Mouse (Mus musculus) CH12.LX (cell line): Measurements from ENCODE around the gene Stbd1. TPM values are rescaled to one million over a fixed set of nuclear protein-coding genes. Genes with fewer than 3 reads are reported as not detected.

ENCODE experiments used
- DNase-seq: peaks from one replicate; pipeline ENCODE4 v3.0.0-alpha.2; 2013; ENCODE audit errors: extremely low read depth
- H3K27ac ChIP-seq: 2 replicates; pipeline ENCODE4 v1.5.1; 2012; ENCODE audit warnings: low read depth, mild to moderate bottlenecking, control low read depth, moderate library complexity; ENCODE audit not compliant: insufficient read depth
- H3K27me3 ChIP-seq: replicated peaks from 2 replicates; pipeline ENCODE3; 2012; ENCODE audit warnings: inconsistent platforms
- H3K36me3 ChIP-seq, 2 experiments: replicated peaks in 1 of 2; 2 replicates each; pipeline versions ENCODE3 to v1.6.1; 2012; ENCODE audit warnings: inconsistent platforms in 1 of 2, low read length in 1 of 2, mild to moderate bottlenecking in 1 of 2, mixed read lengths in 1 of 2, moderate library complexity in 1 of 2; ENCODE audit not compliant: control insufficient read depth in 1 of 2, insufficient read depth in 1 of 2
- H3K4me1 ChIP-seq, 2 experiments: 2 replicates each; pipeline ENCODE4 v1.6.1; 2012; ENCODE audit warnings: inconsistent platforms in 1 of 2, moderate library complexity in 1 of 2; ENCODE audit not compliant: insufficient read depth in 2 of 2, control insufficient read depth in 1 of 2
- H3K4me2 ChIP-seq: 2 replicates; pipeline ENCODE4 v1.6.1; 2012; ENCODE audit warnings: low read depth, mild to moderate bottlenecking, control low read depth; ENCODE audit not compliant: poor library complexity, insufficient read depth, severe bottlenecking
- H3K4me3 ChIP-seq, 3 experiments: fragments of 150-350 bp in 1 of 3; sonication (generic) in 1 of 3; replicated peaks in 1 of 3; 2 replicates each; pipeline versions ENCODE3 to v1.5.1; 2011 to 2012; ENCODE audit warnings: low read depth in 2 of 3, low read length in 2 of 3, mild to moderate bottlenecking in 2 of 3, moderate library complexity in 2 of 3, control low read depth in 1 of 3, improper control_type of control experiment in 1 of 3, inconsistent platforms in 1 of 3, mixed read lengths in 1 of 3; ENCODE audit not compliant: poor library complexity in 1 of 3
- H3K79me2 ChIP-seq: replicated peaks from 2 replicates; pipeline ENCODE4 v1.6.1; 2012; ENCODE audit warnings: mild to moderate bottlenecking, moderate library complexity; ENCODE audit not compliant: control insufficient read depth, poor library complexity, insufficient read depth, severe bottlenecking; ENCODE audit errors: extremely low read depth
- H3K9ac ChIP-seq: 2 replicates; pipeline ENCODE4 v1.6.1; 2012; ENCODE audit warnings: low read depth, mild to moderate bottlenecking, control low read depth, moderate library complexity; ENCODE audit not compliant: insufficient read depth
- H3K9me3 ChIP-seq: replicated peaks from 2 replicates; pipeline ENCODE3; 2012; ENCODE audit warnings: low read length, inconsistent platforms, mixed read lengths
- CTCF ChIP-seq, 2 experiments: IDR thresholded peaks in 1 of 2; conservative IDR thresholded peaks in 1 of 2; 2 replicates each; pipeline ENCODE4 v1.5.1; 2011 to 2012; ENCODE audit warnings: low read depth in 2 of 2, low read length in 2 of 2, improper control_type of control experiment in 1 of 2, inconsistent platforms in 1 of 2, mild to moderate bottlenecking in 1 of 2, moderate library complexity in 1 of 2
- E2F4 ChIP-seq: IDR thresholded peaks from 2 replicates; pipeline ENCODE4 v1.6.1; 2011; ENCODE audit warnings: low read depth, low read length, improper control_type of control experiment; ENCODE audit not compliant: insufficient replicate concordance
- IRF4 ChIP-seq: IDR thresholded peaks from 2 replicates; pipeline ENCODE4 v1.6.1; 2014; ENCODE audit warnings: low read depth, mild to moderate bottlenecking, inconsistent platforms, low read length, improper control_type of control experiment
- KAT2A ChIP-seq: IDR thresholded peaks from 2 replicates; pipeline ENCODE4 v1.6.1; 2012; ENCODE audit warnings: low read length, improper control_type of control experiment, inconsistent platforms; ENCODE audit not compliant: insufficient replicate concordance
- MAFK ChIP-seq: IDR thresholded peaks from 2 replicates; pipeline ENCODE4 v1.6.1; 2011; ENCODE audit warnings: low read length, improper control_type of control experiment; ENCODE audit not compliant: insufficient replicate concordance
- MAX ChIP-seq: IDR thresholded peaks from 2 replicates; pipeline ENCODE4 v1.6.1; 2011; ENCODE audit warnings: low read length, improper control_type of control experiment
- MAZ ChIP-seq: IDR thresholded peaks from 2 replicates; pipeline ENCODE4 v1.6.1; 2012; ENCODE audit warnings: low read depth, mild to moderate bottlenecking, inconsistent platforms, low read length, improper control_type of control experiment, moderate library complexity
- MXI1 ChIP-seq: IDR thresholded peaks from 2 replicates; pipeline ENCODE4 v1.6.1; 2011; ENCODE audit warnings: mild to moderate bottlenecking, low read depth, low read length, improper control_type of control experiment
- NRF1 ChIP-seq: IDR thresholded peaks from 2 replicates; pipeline ENCODE4 v1.6.1; 2014; ENCODE audit warnings: low read depth, mild to moderate bottlenecking, inconsistent platforms, low read length, improper control_type of control experiment, moderate library complexity
- PAX5 ChIP-seq: IDR thresholded peaks from 2 replicates; pipeline ENCODE4 v1.6.1; 2012; ENCODE audit warnings: low read length, inconsistent platforms, mixed read lengths
- POLR2AphosphoS2 ChIP-seq: IDR thresholded peaks from 2 replicates; pipeline ENCODE4 v1.6.1; 2011; ENCODE audit warnings: low read depth, low read length, improper control_type of control experiment
- SIN3A ChIP-seq: IDR thresholded peaks from 2 replicates; pipeline ENCODE4 v1.6.1; 2012; ENCODE audit warnings: low read length, improper control_type of control experiment, inconsistent platforms
- TBP ChIP-seq: conservative IDR thresholded peaks from 2 replicates; pipeline ENCODE4 v1.6.1; 2011; ENCODE audit warnings: low read depth, low read length, improper control_type of control experiment
- USF2 ChIP-seq: conservative IDR thresholded peaks from 2 replicates; pipeline ENCODE4 v1.6.1; 2011; ENCODE audit warnings: low read depth, low read length, improper control_type of control experiment
- ZMIZ1 ChIP-seq: IDR thresholded peaks from 2 replicates; pipeline ENCODE4 v1.6.1; 2012; ENCODE audit warnings: low read depth, mild to moderate bottlenecking, inconsistent platforms, low read length, improper control_type of control experiment
- ZNF384 ChIP-seq: IDR thresholded peaks from 2 replicates; pipeline ENCODE4 v1.6.1; 2012; ENCODE audit warnings: low read depth, low read length, improper control_type of control experiment, inconsistent platforms
- dilution Hi-C: fragments of 300-500 bp; cut with MboI; formaldehyde crosslinking; loops from 2 replicates; pipeline ENCODE4 v1.14.3; 2020; ENCODE audit warnings: low sequenced_read_pairs; ENCODE audit not compliant: extremely low pct_unique_long_range_greater_than_20kb, extremely low pct_ligation_motif_present
- in situ Hi-C: fragments of 300-500 bp; cut with MboI; formaldehyde crosslinking; loops from 3 replicates; pipeline ENCODE4 v1.14.3; 2019; ENCODE audit warnings: low sequenced_read_pairs, low pct_ligation_motif_present, low pct_unique_long_range_greater_than_20kb, mixed read lengths
- polyA plus RNA-seq: library from polyadenylated mRNA; unstranded; fragments of >175 nt; gene quantifications from 2 replicates; pipeline ENCODE4 v1.2.1, GENCODE M21; 2012; ENCODE audit warnings: low read depth; ENCODE audit not compliant: insufficient read length
- total RNA-seq, 2 experiments: library from RNA; depleted of rRNA; stranded (reverse); fragments of 300-350 nt in 1 of 2; fragments of >200 nt in 1 of 2; gene quantifications; 2 replicates each; pipeline ENCODE4 v1.2.3; 2012 to 2014

Gene Stbd1
- total and polyA plus RNA-seq, 3 experiments: 0.89 to 1.3 (median 0.99) TPM

GRCm38 (mm10) chr5:92554443-92554842 lies 48.4 kb upstream of the Stbd1 start:
- H3K27me3 ChIP-seq: no peaks in the 10 kb centered on the region
- no peak for DNase-seq
- H3K9me3 ChIP-seq: no peaks in the 10 kb centered on the region
- no peak overlapping the region for H3K4me3 ChIP-seq
- dilution Hi-C loops: no loop called here
- no peak overlapping the region for H3K27ac ChIP-seq
- H3K9ac ChIP-seq: no peak overlapping the region
- H3K36me3 ChIP-seq: no peaks in the 10 kb centered on the region
- TF ChIP-seq ZMIZ1 (no peak), E2F4 (no peak), NRF1 (no peak), ZNF384 (no peak)
- H3K4me2 ChIP-seq: no peak overlapping the region
- H3K79me2 ChIP-seq: no peaks in the 10 kb centered on the region
- peaks cover 0 to 11% of the 10 kb centered on the region in 2 experiments; a peak in 2 of 4 replicates for H3K4me1 ChIP-seq
- in situ Hi-C loops: no loop called here

GRCm38 (mm10) chr5:92554891-92555511 lies 47.8 kb upstream of the Stbd1 start, which contains the start of gene Fam47e:
Gene Fam47e, plus strand, starts transcription at chr5:92555069.
- Histone ChIP-seq H3K4me3 (no peak within 1 kb of the TSS), H3K9ac (no peak within 1 kb of the TSS)
- dilution Hi-C loops: no loop called here

GRCm38 (mm10) chr5:92555905-92556304 lies 46.9 kb upstream of the Stbd1 start:
- no peak for TF ChIP-seq USF2
- TF ChIP-seq TBP: no peak
- TF ChIP-seq, all 38 proteins: peak for 0
- Histone ChIP-seq H3K4me2 (no peak overlapping the region), H3K4me1 (peaks cover 0 to 11% of the 10 kb centered on the region in 2 experiments; a peak in 2 of 4 replicates), H3K79me2 (no peaks in the 10 kb centered on the region), H3K27me3 (no peaks in the 10 kb centered on the region), H3K9me3 (no peaks in the 10 kb centered on the region), H3K27ac (no peak overlapping the region), H3K4me3 (no peak overlapping the region), H3K36me3 (no peaks in the 10 kb centered on the region), H3K9ac (no peak overlapping the region)
- dilution Hi-C loops: no loop called here
- no peak for DNase-seq
- in situ Hi-C loops: no loop called here

More at GRCm38 (mm10) chr5:92554891-92555511, 47.8 kb upstream of the Stbd1 start, which contains the start of gene Fam47e:
- no peak within 1 kb of the TSS for H3K4me2 ChIP-seq
- TF ChIP-seq KAT2A (no peak), MXI1 (no peak), POLR2AphosphoS2 (no peak), MAZ (no peak), MAX (no peak), MAFK (no peak), PAX5 (no peak), IRF4 (no peak), SIN3A (no peak), CTCF (conservative IDR thresholded peaks at IDR 0.05 in 1 of 2, IDR thresholded peaks at IDR 0.05 in 1 of 2; ENCODE audit: low read depth in 2 of 2, low read length in 2 of 2) (no peak), USF2 (no peak)
- TF ChIP-seq, all 38 proteins: peak for 0
- Histone ChIP-seq H3K9me3 (no peaks in the 10 kb centered on the region), H3K79me2 (no peaks in the 10 kb centered on the region), H3K36me3 (no peaks in the 10 kb centered on the region), H3K4me1 (peaks cover 0 to 11% of the 10 kb centered on the region in 2 experiments; a peak in 2 of 4 replicates), H3K27ac (no peak within 1 kb of the TSS), H3K27me3 (no peaks in the 10 kb centered on the region)
- DNase-seq: no peak
- in situ Hi-C loops: no loop called here
